Mouse (Mus musculus): Measurements from ENCODE around the gene Cnbd2.

- TF ChIP-seq CTCF (IDR thresholded peaks at IDR 0.05; ENCODE audit: borderline replicate concordance, extremely low read depth, insufficient read depth, insufficient read length) (no peak), POLR2A (IDR thresholded peaks at IDR 0.05; ENCODE audit: borderline replicate concordance, extremely low read depth, insufficient read depth, insufficient read length, poor library complexity, severe bottlenecking) (no peak)
Observed at GRCm38 (mm10) chr2:156267636-156268035, 44.5 kb upstream of the Cnbd2 start.
